Mouse (Mus musculus): ENCODE measurements around the gene Zscan29.

Gene Zscan29

DNA sequence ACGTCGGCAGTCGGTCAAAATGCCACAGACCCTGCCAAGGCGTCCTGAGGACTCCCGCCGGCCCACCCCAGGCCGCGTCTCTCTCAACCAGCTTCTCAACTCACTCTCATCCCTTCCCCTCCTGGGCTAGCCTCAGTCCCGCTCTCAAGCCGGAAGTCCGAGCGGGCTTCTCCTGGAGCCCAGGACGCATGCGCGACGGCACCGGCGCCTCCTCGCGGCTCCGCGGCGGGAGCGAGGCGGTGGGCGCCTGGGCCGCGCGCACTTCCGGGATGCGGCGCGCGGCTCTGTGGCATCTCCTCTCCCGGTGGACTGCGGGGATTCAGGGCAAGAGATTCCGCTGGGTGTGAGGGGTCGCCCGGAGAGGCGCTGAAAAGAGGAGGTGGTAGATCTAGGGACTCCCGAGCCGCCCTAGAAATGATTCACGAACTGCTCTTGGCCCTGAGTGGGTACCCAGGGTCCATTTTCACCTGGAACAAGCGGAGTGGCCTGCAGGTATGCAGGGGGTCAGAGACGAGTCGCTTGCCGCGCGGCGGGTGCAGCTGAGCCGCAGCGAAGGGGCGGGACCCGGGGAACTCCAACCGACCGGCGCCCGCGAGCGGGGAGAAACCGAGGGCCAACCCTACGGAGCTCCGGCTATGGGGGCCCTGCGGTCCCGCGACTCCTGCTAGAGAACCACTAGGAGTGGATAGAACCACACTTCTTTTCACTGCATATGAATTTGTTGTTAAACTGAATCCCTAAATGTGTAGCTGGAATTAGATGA is at the start of gene Zscan29:
Zscan29 (minus strand) TSS at position 146 of the 763 bp plus-strand sequence.
- DNase-seq (ENCODE audit: low read depth, low spot score) = peak; percentile 92
- Histone ChIP-seq H3K27me3 (ENCODE audit: control insufficient read depth, insufficient read depth, low read length, poor library complexity, severe bottlenecking) (no peaks in the 10 kb centered on the region), H3K36me3 (ENCODE audit: control insufficient read depth, insufficient read depth, low read length, poor library complexity, severe bottlenecking) (peaks cover 5% of the 10 kb centered on the region; the same call in 1 of the 2 replicates)

DNA sequence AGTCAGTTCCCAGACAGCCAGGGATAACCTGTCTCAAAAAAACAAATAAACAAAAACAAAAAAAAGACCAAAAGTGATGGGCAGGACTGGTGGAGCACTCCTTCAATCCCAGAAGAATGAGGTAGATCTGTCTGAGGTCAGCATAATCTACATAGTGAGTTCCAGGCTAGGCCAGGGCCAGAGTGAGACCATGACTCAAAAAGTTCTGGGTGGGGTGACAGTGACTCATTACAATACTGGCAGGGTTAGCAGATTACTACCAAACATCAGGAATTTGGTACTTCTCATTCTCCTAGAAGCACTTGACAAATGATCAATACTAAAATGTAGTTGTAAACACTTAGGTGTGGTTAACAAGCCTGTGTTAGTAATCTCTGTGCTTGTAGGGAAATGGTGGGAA is 49.1 kb upstream of the Zscan29 start:
- peaks cover 6% of the 10 kb centered on the region; the same call in 1 of the 2 replicates for H3K36me3 ChIP-seq (ENCODE audit: control insufficient read depth, insufficient read depth, low read length, poor library complexity, severe bottlenecking)
- H3K27me3 ChIP-seq (ENCODE audit: control insufficient read depth, insufficient read depth, low read length, poor library complexity, severe bottlenecking) = no peaks in the 10 kb centered on the region
- no peak for DNase-seq (ENCODE audit: low read depth, low spot score)

DNA sequence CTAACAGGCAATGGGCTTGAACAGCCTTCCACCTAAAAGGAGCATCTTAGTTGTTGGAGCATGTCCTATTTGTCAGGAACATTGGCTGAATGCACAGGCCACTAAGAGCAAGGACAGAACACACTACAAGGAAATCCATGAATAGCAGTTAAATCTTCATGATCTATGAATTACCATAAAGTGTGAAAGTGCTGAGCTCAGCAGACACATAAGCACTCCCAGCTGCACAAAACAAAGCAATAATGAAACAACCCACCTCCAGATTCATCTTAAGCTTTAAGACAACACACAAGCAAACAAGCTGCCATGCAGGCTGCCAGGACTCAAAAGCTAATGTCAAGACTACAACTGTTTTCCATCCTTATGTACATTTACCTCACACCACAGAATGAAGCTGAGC is 48.3 kb upstream of the Zscan29 start:
- no peak for DNase-seq (ENCODE audit: low read depth, low spot score)
- H3K27me3 ChIP-seq (ENCODE audit: control insufficient read depth, insufficient read depth, low read length, poor library complexity, severe bottlenecking) = no peaks in the 10 kb centered on the region

GRCm38 (mm10) chr2:121214491-121214890 is 43.6 kb upstream of the Zscan29 start:
- no peak for DNase-seq (ENCODE audit: low read depth, low spot score)
- Histone ChIP-seq H3K36me3 (ENCODE audit: control insufficient read depth, insufficient read depth, low read length, poor library complexity, severe bottlenecking) (peaks cover 6% of the 10 kb centered on the region), H3K27me3 (ENCODE audit: control insufficient read depth, insufficient read depth, low read length, poor library complexity, severe bottlenecking) (no peaks in the 10 kb centered on the region)

More for the DNA sequence above, 48.3 kb upstream of the Zscan29 start:
- H3K36me3 ChIP-seq (ENCODE audit: control insufficient read depth, insufficient read depth, low read length, poor library complexity, severe bottlenecking) = peaks cover 6% of the 10 kb centered on the region; the same call in 1 of the 2 replicates

- no peak for DNase-seq (ENCODE audit: low read depth, low spot score)
- Histone ChIP-seq H3K36me3 (ENCODE audit: control insufficient read depth, insufficient read depth, low read length, poor library complexity, severe bottlenecking) (peaks cover 10% of the 10 kb centered on the region), H3K27me3 (ENCODE audit: control insufficient read depth, insufficient read depth, low read length, poor library complexity, severe bottlenecking) (no peaks in the 10 kb centered on the region)
Observed at GRCm38 (mm10) chr2:121206541-121206940, 35.6 kb upstream of the Zscan29 start.

DNA sequence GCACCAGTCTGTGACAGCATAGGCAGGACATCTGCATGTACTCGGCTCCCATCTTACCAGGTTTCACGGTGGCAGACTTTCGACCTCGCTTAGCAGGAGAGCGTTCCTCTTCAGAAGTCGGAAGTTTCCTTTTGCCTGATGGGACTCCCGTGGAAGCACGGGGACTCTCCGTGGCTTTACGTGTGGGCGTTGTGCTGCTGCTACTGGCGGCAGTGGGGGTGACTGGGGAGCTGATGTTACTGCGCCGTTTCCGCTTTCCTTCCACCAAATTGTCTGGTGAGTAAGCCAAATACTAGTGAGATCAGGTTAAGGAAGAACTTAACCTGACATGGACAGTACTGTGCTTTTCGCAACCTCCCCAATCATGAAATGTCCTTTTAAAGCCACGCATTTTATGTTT is 33.4 kb upstream of the Zscan29 start:
- Histone ChIP-seq H3K27me3 (ENCODE audit: control insufficient read depth, insufficient read depth, low read length, poor library complexity, severe bottlenecking) (no peaks in the 10 kb centered on the region), H3K36me3 (ENCODE audit: control insufficient read depth, insufficient read depth, low read length, poor library complexity, severe bottlenecking) (peaks cover 8% of the 10 kb centered on the region)
- DNase-seq (ENCODE audit: low read depth, low spot score) = no peak

DNA sequence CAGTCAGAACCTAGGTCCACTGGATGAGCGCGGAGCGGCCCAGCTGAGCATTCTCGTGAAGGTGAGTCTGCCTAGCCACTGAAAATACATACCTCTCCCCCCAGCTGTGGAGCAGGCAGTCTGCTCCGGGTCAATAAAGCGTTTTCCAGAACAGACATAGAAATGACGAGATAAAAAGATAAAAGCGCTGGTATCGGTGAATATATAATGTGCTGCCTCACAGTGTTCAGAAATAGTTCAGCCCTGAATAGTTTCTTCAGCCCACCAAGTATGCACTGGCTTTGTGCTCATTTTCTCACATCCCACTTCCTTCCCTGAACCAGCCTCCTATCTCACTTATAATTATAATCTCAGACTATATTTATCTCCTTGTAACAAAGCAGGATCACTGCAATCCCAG is 24.5 kb upstream of the Zscan29 start:
- H3K36me3 ChIP-seq (ENCODE audit: control insufficient read depth, insufficient read depth, low read length, poor library complexity, severe bottlenecking) = peaks cover 10% of the 10 kb centered on the region
- no peaks in the 10 kb centered on the region for H3K27me3 ChIP-seq (ENCODE audit: control insufficient read depth, insufficient read depth, low read length, poor library complexity, severe bottlenecking)

DNA sequence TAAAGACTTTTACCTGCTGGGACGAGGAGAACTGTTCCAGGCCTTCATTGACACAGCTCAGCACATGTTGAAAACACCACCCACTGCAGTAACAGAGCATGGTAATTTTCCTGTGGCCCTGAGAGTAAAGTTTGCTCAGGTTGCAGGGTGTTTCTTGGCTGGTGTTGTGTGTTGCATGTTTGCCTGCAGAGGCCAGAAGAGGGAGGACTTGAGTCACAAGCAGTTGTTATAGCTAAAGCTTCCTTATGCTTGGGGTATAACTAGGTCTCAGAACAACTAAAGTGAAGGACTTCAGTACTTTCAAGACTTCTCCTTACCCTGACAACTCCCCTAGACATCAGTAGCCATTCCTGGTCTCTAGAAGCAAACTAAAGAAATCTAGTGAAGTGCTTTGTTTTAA is 17.6 kb upstream of the Zscan29 start:
- DNase-seq (ENCODE audit: low read depth, low spot score) = no peak
- H3K36me3 ChIP-seq (ENCODE audit: control insufficient read depth, insufficient read depth, low read length, poor library complexity, severe bottlenecking) = peaks cover 24% of the 10 kb centered on the region

More for the DNA sequence above, 24.5 kb upstream of the Zscan29 start:
- DNase-seq (ENCODE audit: low read depth, low spot score) = no peak

DNA sequence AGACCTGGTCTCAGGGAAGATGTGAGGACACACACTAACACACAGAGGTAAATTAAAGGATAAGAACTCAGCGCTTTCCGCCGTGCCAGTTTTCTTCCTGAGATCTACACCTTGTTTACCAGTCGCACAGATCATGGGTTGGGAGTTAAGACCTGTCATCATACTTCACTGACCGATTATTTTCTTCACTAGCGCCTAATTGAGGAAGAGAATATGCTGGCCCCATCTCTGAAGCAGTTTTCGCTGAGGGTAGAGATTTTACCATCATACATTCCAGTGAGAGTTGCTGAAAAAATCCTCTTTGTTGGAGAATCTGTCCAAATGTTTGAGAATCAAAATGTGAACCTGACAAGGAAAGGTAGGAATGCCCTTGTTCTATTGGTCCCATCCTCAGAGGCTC is 13.2 kb upstream of the Zscan29 start:
- DNase-seq (ENCODE audit: low read depth, low spot score) = no peak
- H3K27me3 ChIP-seq (ENCODE audit: control insufficient read depth, insufficient read depth, low read length, poor library complexity, severe bottlenecking) = no peaks in the 10 kb centered on the region
- H3K36me3 ChIP-seq (ENCODE audit: control insufficient read depth, insufficient read depth, low read length, poor library complexity, severe bottlenecking) = peaks cover 28% of the 10 kb centered on the region

More for the DNA sequence above, 17.6 kb upstream of the Zscan29 start:
- no peaks in the 10 kb centered on the region for H3K27me3 ChIP-seq (ENCODE audit: control insufficient read depth, insufficient read depth, low read length, poor library complexity, severe bottlenecking)

GRCm38 (mm10) chr2:121183431-121183830 is 12.5 kb upstream of the Zscan29 start:
- no peak for DNase-seq (ENCODE audit: low read depth, low spot score)
- Histone ChIP-seq H3K27me3 (ENCODE audit: control insufficient read depth, insufficient read depth, low read length, poor library complexity, severe bottlenecking) (no peaks in the 10 kb centered on the region), H3K36me3 (ENCODE audit: control insufficient read depth, insufficient read depth, low read length, poor library complexity, severe bottlenecking) (peaks cover 33% of the 10 kb centered on the region)

DNA sequence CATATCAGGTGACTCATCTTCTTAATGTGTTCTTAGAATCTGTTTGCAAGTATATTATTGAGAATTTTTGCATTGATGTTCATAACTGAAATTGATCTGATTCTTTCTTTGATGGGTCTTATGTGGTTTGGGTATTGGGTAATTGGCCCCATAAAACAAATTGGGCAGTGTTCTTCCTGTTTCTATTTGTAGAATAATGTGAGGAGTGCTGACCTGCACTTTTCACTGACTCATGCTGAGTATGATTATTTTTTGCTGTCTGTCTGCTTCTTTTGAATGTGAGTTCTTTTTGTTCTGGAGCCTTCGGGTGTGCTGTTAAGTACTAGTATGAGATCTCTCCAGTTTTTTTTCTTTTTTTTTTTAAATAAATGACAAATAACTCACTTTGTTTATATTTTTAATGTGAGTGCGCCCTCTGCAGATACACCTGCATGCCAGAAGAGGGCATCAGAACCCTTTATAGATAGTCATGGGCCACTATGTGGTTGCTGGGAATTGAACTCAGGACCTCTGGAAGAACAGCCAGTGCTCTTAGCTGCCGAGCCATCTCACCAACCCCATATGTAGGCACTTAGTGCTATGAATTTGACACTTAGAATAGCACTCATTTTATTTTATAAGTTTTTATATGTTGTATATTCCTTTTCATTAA is 8.0 kb upstream of the Zscan29 start:
- peak; percentile 8 for DNase-seq (ENCODE audit: low read depth, low spot score)

GRCm38 (mm10) chr2:121170481-121170971 is 399 bp downstream of the Zscan29 start, which contains the start of gene Tubgcp4:
Gene Tubgcp4 (plus strand): TSS chr2:121170654.
- Histone ChIP-seq H3K36me3 (ENCODE audit: control insufficient read depth, insufficient read depth, low read length, poor library complexity, severe bottlenecking) (peaks cover 7% of the 10 kb centered on the region; the same call in 1 of the 2 replicates), H3K27me3 (ENCODE audit: control insufficient read depth, insufficient read depth, low read length, poor library complexity, severe bottlenecking) (no peaks in the 10 kb centered on the region)
- DNase-seq (ENCODE audit: low read depth, low spot score) = peak; percentile 42

More for the DNA sequence above, 8.0 kb upstream of the Zscan29 start:
- Histone ChIP-seq H3K27me3 (ENCODE audit: control insufficient read depth, insufficient read depth, low read length, poor library complexity, severe bottlenecking) (no peaks in the 10 kb centered on the region), H3K36me3 (ENCODE audit: control insufficient read depth, insufficient read depth, low read length, poor library complexity, severe bottlenecking) (peaks cover 19% of the 10 kb centered on the region)

GRCm38 (mm10) chr2:121169902-121170301 is 1.0 kb downstream of the Zscan29 start:
- Histone ChIP-seq H3K27me3 (ENCODE audit: control insufficient read depth, insufficient read depth, low read length, poor library complexity, severe bottlenecking) (no peaks in the 10 kb centered on the region), H3K36me3 (ENCODE audit: control insufficient read depth, insufficient read depth, low read length, poor library complexity, severe bottlenecking) (0 out of 2 replicates have a peak, but pooled peaks cover 5% of the 10 kb centered on the region)
- DNase-seq (ENCODE audit: low read depth, low spot score) = peak; percentile 30

DNA sequence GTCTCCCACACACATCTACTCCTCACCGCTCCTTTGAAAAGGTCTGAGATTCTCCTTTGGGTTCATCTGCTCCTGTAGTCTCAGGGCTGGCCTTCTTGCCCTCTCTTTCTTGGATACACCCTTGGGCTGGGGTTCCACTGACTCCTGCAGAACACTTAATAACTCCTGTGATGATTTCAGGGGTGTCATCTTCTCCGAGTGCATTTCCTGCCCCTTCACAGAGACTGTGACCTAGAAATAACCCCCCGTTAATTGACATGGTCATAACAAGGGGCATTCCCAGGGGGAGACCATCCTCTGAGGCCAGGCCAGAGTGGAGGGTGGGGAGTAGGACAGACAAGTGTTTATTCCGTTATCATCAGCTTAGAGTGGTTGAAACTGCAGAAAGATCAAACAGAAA is 1.8 kb downstream of the Zscan29 start:
- Histone ChIP-seq H3K27me3 (ENCODE audit: control insufficient read depth, insufficient read depth, low read length, poor library complexity, severe bottlenecking) (no peaks in the 10 kb centered on the region), H3K36me3 (ENCODE audit: control insufficient read depth, insufficient read depth, low read length, poor library complexity, severe bottlenecking) (0 out of 2 replicates have a peak, but pooled peaks cover 5% of the 10 kb centered on the region)
- DNase-seq (ENCODE audit: low read depth, low spot score) = no peak

GRCm38 (mm10) chr2:121153100-121153499 is 17.8 kb downstream of the Zscan29 start:
- Histone ChIP-seq H3K36me3 (ENCODE audit: control insufficient read depth, insufficient read depth, low read length, poor library complexity, severe bottlenecking) (peaks cover 2% of the 10 kb centered on the region), H3K27me3 (ENCODE audit: control insufficient read depth, insufficient read depth, low read length, poor library complexity, severe bottlenecking) (no peaks in the 10 kb centered on the region)
- DNase-seq (ENCODE audit: low read depth, low spot score) = no peak
